In genomic region chr10:61476440-61477165, GRCm38 (mm10) we compare ENCODE assay signal across 8 mouse cellular contexts. TPM values are rescaled to one million over a fixed set of nuclear protein-coding genes. Genes with fewer than 3 reads are reported as not detected.
DNase-seq lines count a peak whose midpoint lies in the region; ATAC-seq lines count a peak whose summit lies in the region.

No protein-coding gene starts in this region.

- H3K9me3 ChIP-seq in megakaryocyte, embryonic 14.5 days, result peaks cover 9% of the 10 kb centered on the region; the same call in 1 of the 2 replicates
- H3K9me3 ChIP-seq in forebrain, embryonic 11.5 days (ENCODE audit: control insufficient read depth, low read length), result no peaks in the 10 kb centered on the region
- no peaks in the 10 kb centered on the region for H3K9me3 ChIP-seq in hindbrain, embryonic 11.5 days (ENCODE audit: control insufficient read depth, low read length)
- no peaks in the 10 kb centered on the region for H3K9me3 ChIP-seq in midbrain, embryonic 12.5 days

- peak; percentile 60 for DNase-seq in forebrain, embryonic 11.5 days (ENCODE audit: low spot score)
- DNase-seq in hindbrain, embryonic 11.5 days (ENCODE audit: low spot score), result no peak
- no peak for DNase-seq in layer of hippocampus, adult 18-20 months (ENCODE audit: low spot score in 2 of 2)
- no peak for DNase-seq in left cerebral cortex, adult 9 months (ENCODE audit: low spot score in 2 of 2)
- no peak for DNase-seq in adrenal gland, postnatal 25 days

- WGBS in forebrain, embryonic 11.5 days, result 2% methylated on average over 15 of the region's 15 CpGs
- under 1% methylated on average over 15 of the region's 15 CpGs for WGBS in hindbrain, embryonic 11.5 days
- 2% methylated on average over 15 of the region's 15 CpGs for WGBS in midbrain, embryonic 12.5 days

- peak overlapping the region; percentile 99 for H3K4me3 ChIP-seq in megakaryocyte, embryonic 14.5 days (replicated peaks)
- H3K4me3 ChIP-seq in forebrain, embryonic 11.5 days (ENCODE audit: low read depth, low read length), result peak overlapping the region; percentile 53
- peak overlapping the region; percentile 78 for H3K4me3 ChIP-seq in hindbrain, embryonic 11.5 days (ENCODE audit: low read depth, low read length)
- peak overlapping the region; percentile 79 for H3K4me3 ChIP-seq in midbrain, embryonic 12.5 days

- no peaks in the 10 kb centered on the region for H3K36me3 ChIP-seq in megakaryocyte, embryonic 14.5 days (replicated peaks; ENCODE audit: low read length)
- H3K36me3 ChIP-seq in forebrain, embryonic 11.5 days (ENCODE audit: control insufficient read depth, insufficient read depth, low read length), result no peaks in the 10 kb centered on the region
- no peaks in the 10 kb centered on the region for H3K36me3 ChIP-seq in hindbrain, embryonic 11.5 days (ENCODE audit: control insufficient read depth, insufficient read depth, low read length)
- H3K36me3 ChIP-seq in midbrain, embryonic 12.5 days, result no peaks in the 10 kb centered on the region

- ATAC-seq in megakaryocyte, adult 5-6 weeks (ENCODE audit: poor library complexity, severe bottlenecking), result no peak
- ATAC-seq in forebrain, embryonic 11.5 days (replicated peaks; ENCODE audit: low FRiP score), result no peak
- peak; percentile 12; the same call in 1 of the 2 replicates for ATAC-seq in hindbrain, embryonic 11.5 days (ENCODE audit: low FRiP score)
- ATAC-seq in midbrain, embryonic 12.5 days (ENCODE audit: low FRiP score, low read depth), result no peak

- H3K4me1 ChIP-seq in megakaryocyte, embryonic 14.5 days, result peaks cover 33% of the 10 kb centered on the region
- peaks cover 6% of the 10 kb centered on the region; the same call in 1 of the 2 replicates for H3K4me1 ChIP-seq in forebrain, embryonic 11.5 days (replicated peaks; ENCODE audit: control insufficient read depth, insufficient read depth, low read length)
- H3K4me1 ChIP-seq in hindbrain, embryonic 11.5 days (replicated peaks; ENCODE audit: control insufficient read depth, insufficient read depth, low read length), result 0 out of 2 replicates have a peak, but pooled peaks cover 2% of the 10 kb centered on the region
- peaks cover 19% of the 10 kb centered on the region for H3K4me1 ChIP-seq in midbrain, embryonic 12.5 days

- peak overlapping the region; percentile 95 for H3K4me2 ChIP-seq in forebrain, embryonic 11.5 days (ENCODE audit: low read depth, low read length, severe bottlenecking)
- H3K4me2 ChIP-seq in hindbrain, embryonic 11.5 days (replicated peaks; ENCODE audit: low read depth, low read length), result peak overlapping the region; percentile 98
- peak overlapping the region; percentile 96 for H3K4me2 ChIP-seq in midbrain, embryonic 12.5 days (replicated peaks)

- H3K27me3 ChIP-seq in megakaryocyte, embryonic 14.5 days (replicated peaks), result peaks cover 2% of the 10 kb centered on the region
- no peaks in the 10 kb centered on the region for H3K27me3 ChIP-seq in forebrain, embryonic 11.5 days (ENCODE audit: control insufficient read depth, insufficient read depth, low read length)
- no peaks in the 10 kb centered on the region for H3K27me3 ChIP-seq in hindbrain, embryonic 11.5 days (ENCODE audit: control insufficient read depth, insufficient read depth, low read length)
- H3K27me3 ChIP-seq in midbrain, embryonic 12.5 days, result peaks cover 6% of the 10 kb centered on the region; the same call in 1 of the 2 replicates

- no peak overlapping the region for H3K27ac ChIP-seq in forebrain, embryonic 11.5 days (ENCODE audit: low read depth, low read length)
- peak overlapping the region; percentile 79; the same call in 1 of the 2 replicates for H3K27ac ChIP-seq in hindbrain, embryonic 11.5 days (ENCODE audit: low read depth, low read length)
- 0 out of 2 replicates have a peak overlapping the region, but pooled peaks have one; percentile 79 for H3K27ac ChIP-seq in midbrain, embryonic 12.5 days (replicated peaks)

- H3K9ac ChIP-seq in forebrain, embryonic 11.5 days (ENCODE audit: low read length), result peak overlapping the region; percentile 76
- H3K9ac ChIP-seq in hindbrain, embryonic 11.5 days (ENCODE audit: low read depth, low read length), result peak overlapping the region; percentile 89
- H3K9ac ChIP-seq in midbrain, embryonic 12.5 days (replicated peaks), result peak overlapping the region; percentile 79

RNA-seq across cellular contexts. Expression of gene Lrrc20, which starts 1.0 kb away (rescaled TPM):
- polyA plus RNA-seq in megakaryocyte, embryonic 14.5 days (2012; ENCODE audit: insufficient read depth, low replicate concordance), result 2.0 and 5.2 TPM in 2 replicates
- total RNA-seq in megakaryocyte, adult 5-6 weeks (2015), result 6.6 and 6.7 TPM in 2 replicates
- 6.9 and 7.0 TPM in 2 replicates for total RNA-seq in megakaryocyte, adult 5-6 weeks (2017)
- polyA plus RNA-seq in forebrain, embryonic 11.5 days (2014; fragmentation: Nextera tagmentation; extraction: Ambion mirVana), result 14.6 and 15.0 TPM in 2 replicates
- polyA plus RNA-seq in hindbrain, embryonic 11.5 days (2014; fragmentation: Nextera tagmentation; extraction: Ambion mirVana), result 9.5 and 11.4 TPM in 2 replicates
- polyA plus RNA-seq in midbrain, embryonic 12.5 days (2016; fragmentation: Nextera tagmentation; extraction: Ambion mirVana), result 13.7 and 14.3 TPM in 2 replicates
- 10 to 100 TPM; 23.2 to 25.2 TPM for total RNA-seq in layer of hippocampus, adult 18-20 months (2021)
- 22.6 and 28.9 TPM in 2 replicates for total RNA-seq in adrenal gland, postnatal 25 days (2021)

RNA-seq across cellular contexts. Expression of gene Eif4ebp2, which starts 24.1 kb away (rescaled TPM):
- 24.5 and 52.9 TPM in 2 replicates for polyA plus RNA-seq in megakaryocyte, embryonic 14.5 days (2012; ENCODE audit: insufficient read depth, low replicate concordance)
- total RNA-seq in megakaryocyte, adult 5-6 weeks (2015), result 159 and 179 TPM in 2 replicates
- total RNA-seq in megakaryocyte, adult 5-6 weeks (2017), result 13.0 and 17.5 TPM in 2 replicates
- 41.5 and 50.8 TPM in 2 replicates for polyA plus RNA-seq in forebrain, embryonic 11.5 days (2014; fragmentation: Nextera tagmentation; extraction: Ambion mirVana)
- 36.1 and 51.4 TPM in 2 replicates for polyA plus RNA-seq in hindbrain, embryonic 11.5 days (2014; fragmentation: Nextera tagmentation; extraction: Ambion mirVana)
- polyA plus RNA-seq in midbrain, embryonic 12.5 days (2016; fragmentation: Nextera tagmentation; extraction: Ambion mirVana), result 78.9 and 79.2 TPM in 2 replicates
- 10 to 100 TPM; 55.7 to 56.2 TPM for total RNA-seq in layer of hippocampus, adult 18-20 months (2021)
- 92.3 and 112 TPM in 2 replicates for total RNA-seq in adrenal gland, postnatal 25 days (2021)

RNA-seq across cellular contexts. Expression of gene Nodal, which starts 58.8 kb away (rescaled TPM):
- not detected in 2 replicates for polyA plus RNA-seq in megakaryocyte, embryonic 14.5 days (2012; ENCODE audit: insufficient read depth, low replicate concordance)
- total RNA-seq in megakaryocyte, adult 5-6 weeks (2015), result not detected in 2 replicates
- total RNA-seq in megakaryocyte, adult 5-6 weeks (2017), result not detected in 2 replicates
- not detected in 2 replicates for polyA plus RNA-seq in forebrain, embryonic 11.5 days (2014; fragmentation: Nextera tagmentation; extraction: Ambion mirVana)
- 0.12 TPM in 1 of 2 replicates, not detected in the other for polyA plus RNA-seq in hindbrain, embryonic 11.5 days (2014; fragmentation: Nextera tagmentation; extraction: Ambion mirVana)
- polyA plus RNA-seq in midbrain, embryonic 12.5 days (2016; fragmentation: Nextera tagmentation; extraction: Ambion mirVana), result not detected in 2 replicates
- total RNA-seq in layer of hippocampus, adult 18-20 months (2021), result under 1 TPM in 1 of 2 experiments, not detected in 1; 0.20 TPM
- not detected in 2 replicates for total RNA-seq in adrenal gland, postnatal 25 days (2021)
